ENCODE assay signal across 25 mouse cellular contexts in the genomic region with DNA sequence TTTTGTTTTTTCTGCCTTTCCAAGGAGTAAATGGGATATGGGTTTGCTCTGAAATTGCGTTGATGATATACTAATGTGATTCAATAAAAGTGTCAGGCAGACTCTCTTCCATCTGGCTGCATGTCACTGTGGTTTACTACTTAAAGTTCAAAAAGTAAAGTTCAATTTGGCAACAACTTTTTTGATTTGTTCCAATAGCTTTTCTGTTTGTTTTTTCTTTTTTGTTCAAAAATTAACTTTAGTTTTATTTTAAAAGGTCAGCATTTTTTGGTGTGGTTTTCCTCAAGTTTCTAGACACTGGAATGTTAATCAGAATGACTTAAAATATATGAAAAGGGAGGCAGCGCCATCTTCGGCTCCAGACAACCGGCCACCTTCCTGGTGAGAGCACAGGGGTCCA.
A peak's percentile ranks its signal among the peaks of the same experiment; 100 is the strongest.
DNase-seq lines count a peak whose midpoint lies in the region; ATAC-seq lines count a peak whose summit lies in the region.
"Had no signal": no experiment of that assay in that cellular context is flagged by ENCODE, and none has a peak within 500 bp of the region (broad histone marks: within the 10 kb centered on the region; RNA-seq: fewer than 3 reads in every experiment).

No protein-coding gene starts in this region.

- no peak overlapping the region for H3K4me3 ChIP-seq in kidney, embryonic 16.5 days (ENCODE audit: low read length)
- H3K4me3 ChIP-seq in embryonic facial prominence, embryonic 10.5 days: no peak overlapping the region
- H3K4me3 ChIP-seq: embryonic facial prominence, embryonic 12.5 days; embryonic facial prominence, embryonic 15.5 days; gastrocnemius, adult 2 months; hindbrain, embryonic 12.5 days; hindbrain, embryonic 15.5 days had no signal

- no peaks in the 10 kb centered on the region for H3K9me3 ChIP-seq in kidney, embryonic 16.5 days (ENCODE audit: low read length)
- no peaks in the 10 kb centered on the region for H3K9me3 ChIP-seq in embryonic facial prominence, embryonic 10.5 days
- H3K9me3 ChIP-seq: embryonic facial prominence, embryonic 12.5 days; embryonic facial prominence, embryonic 15.5 days; G1E; hindbrain, embryonic 12.5 days; hindbrain, embryonic 15.5 days had no signal

- H3K4me2 ChIP-seq in kidney, embryonic 16.5 days (replicated peaks; ENCODE audit: low read depth, low read length): no peak overlapping the region
- H3K4me2 ChIP-seq: embryonic facial prominence, embryonic 12.5 days; embryonic facial prominence, embryonic 15.5 days; heart, embryonic 11.5 days; hindbrain, embryonic 12.5 days; hindbrain, embryonic 15.5 days had no signal

- no peaks in the 10 kb centered on the region for H3K27me3 ChIP-seq in kidney, embryonic 16.5 days (ENCODE audit: insufficient read depth, low read length)
- no peaks in the 10 kb centered on the region for H3K27me3 ChIP-seq in embryonic facial prominence, embryonic 10.5 days (replicated peaks; ENCODE audit: low read depth, poor library complexity, severe bottlenecking)
- H3K27me3 ChIP-seq: CH12.LX; embryonic facial prominence, embryonic 12.5 days; embryonic facial prominence, embryonic 15.5 days; hindbrain, embryonic 12.5 days; hindbrain, embryonic 15.5 days; Patski had no signal

- peak; percentile 25 for DNase-seq in kidney, adult 9 months
- peak; percentile 32 for DNase-seq in kidney, postnatal 10 days
- no peak for DNase-seq in kidney, postnatal 25 days
- DNase-seq in kidney, postnatal 36 days: peak; percentile 3 to 20
- DNase-seq in embryonic facial prominence, embryonic 10.5 days (ENCODE audit: low spot score): no peak
- DNase-seq: adrenal gland, postnatal 10 days; adrenal gland, postnatal 36 days; B cell, adult 2 months; cerebellum, adult 18-20 months; cerebellum, adult 9-10 months; cerebellum, postnatal 14 days; forebrain, postnatal 0 days; gastrocnemius, adult 2 months; gastrocnemius, postnatal 14 days; heart, adult 11 months had no signal

- no peak overlapping the region for H3K27ac ChIP-seq in kidney, embryonic 16.5 days (ENCODE audit: low read length)
- H3K27ac ChIP-seq in embryonic facial prominence, embryonic 10.5 days (replicated peaks): no peak overlapping the region
- H3K27ac ChIP-seq: embryonic facial prominence, embryonic 12.5 days; embryonic facial prominence, embryonic 15.5 days; gastrocnemius, adult 2 months; hindbrain, embryonic 12.5 days; hindbrain, embryonic 15.5 days had no signal

- no peak for ATAC-seq in kidney, embryonic 16.5 days (ENCODE audit: low FRiP score, low TSS enrichment)
- ATAC-seq: forebrain, embryonic 14.5 days; forebrain, postnatal 0 days; Patski had no signal

- no peaks in the 10 kb centered on the region for H3K36me3 ChIP-seq in kidney, embryonic 16.5 days (ENCODE audit: insufficient read depth, low read length)
- H3K36me3 ChIP-seq in embryonic facial prominence, embryonic 10.5 days (replicated peaks): no peaks in the 10 kb centered on the region
- H3K36me3 ChIP-seq: embryonic facial prominence, embryonic 12.5 days; embryonic facial prominence, embryonic 15.5 days; G1E; hindbrain, embryonic 12.5 days; hindbrain, embryonic 15.5 days had no signal

- 56% methylated on average over 4 of the region's 4 CpGs for WGBS in kidney, embryonic 16.5 days
- WGBS in embryonic facial prominence, embryonic 10.5 days: 95% methylated on average over 4 of the region's 4 CpGs

- no peak overlapping the region for H3K9ac ChIP-seq in kidney, embryonic 16.5 days (replicated peaks; ENCODE audit: low read length)
- H3K9ac ChIP-seq: embryonic facial prominence, embryonic 12.5 days; embryonic facial prominence, embryonic 15.5 days; forebrain, postnatal 0 days; hindbrain, embryonic 12.5 days; hindbrain, embryonic 15.5 days had no signal

- no peaks in the 10 kb centered on the region for H3K4me1 ChIP-seq in kidney, embryonic 16.5 days (ENCODE audit: insufficient read depth, low read length)
- H3K4me1 ChIP-seq in embryonic facial prominence, embryonic 10.5 days: no peaks in the 10 kb centered on the region
- H3K4me1 ChIP-seq: embryonic facial prominence, embryonic 12.5 days; embryonic facial prominence, embryonic 15.5 days; hindbrain, embryonic 12.5 days; hindbrain, embryonic 15.5 days had no signal

Comparison
In these comparisons a context has a peak if more than half of its experiments do, and no peak if none do; other contexts are left out.
1. DNase-seq: peak in kidney, adult 9 months (single experiment), kidney, postnatal 10 days (single experiment) and kidney, postnatal 36 days (2 of 2); none in kidney, postnatal 25 days (0 of 2) and embryonic facial prominence, embryonic 10.5 days (single experiment).